Mouse (Mus musculus): ENCODE measurements at regions not wholly inside any gene's neighbourhood (a gene's known extent, or its start where the extent isn't known, plus 50 kb on each side); places are given as distances from the start of the nearest gene placed in this dataset.

- TF ChIP-seq ZC3H11A (IDR thresholded peaks at IDR 0.05; ENCODE audit: borderline replicate concordance, low read depth, low read length) (no peak), HCFC1 (IDR thresholded peaks at IDR 0.05; ENCODE audit: borderline replicate concordance, insufficient read depth, low read length) (no peak), CHD2 (IDR thresholded peaks at IDR 0.05; ENCODE audit: low read depth, low read length) (no peak)
Observed at GRCm38 (mm10) chr8:103180661-103181060, 395.2 kb upstream of the Cdh11 start.
